Mouse (Mus musculus) ovary, postnatal 10 days (tissue): ENCODE measurements around the gene Angptl8.
"Not testable (repeated sequence)": the region's sequence is repeated elsewhere in the genome, so short reads cannot be mapped to it uniquely, and the experiment has no call there.

Experiments
- DNase-seq: peaks from one replicate; pipeline ENCODE4 v3.0.0; 2022; ENCODE audit warnings: low spot score

Gene Angptl8

GRCm38 (mm10) chr9:21849691-21850677 lies 14.7 kb downstream of the Angptl8 start:
- no peak for DNase-seq

GRCm38 (mm10) chr9:21851084-21851483 lies 15.8 kb downstream of the Angptl8 start:
- DNase-seq, result no peak

GRCm38 (mm10) chr9:21852128-21853091 lies 17.1 kb downstream of the Angptl8 start, which contains the start of gene Dock6:
Gene Dock6, minus strand, starts transcription at chr9:21852635.
- peak; percentile 74 for DNase-seq

- DNase-seq, result no peak
These were observed 18.7 kb downstream of the Angptl8 start for GRCm38 (mm10) chr9:21853961-21854360.

- no peak for DNase-seq
These were observed 19.6 kb downstream of the Angptl8 start for GRCm38 (mm10) chr9:21854894-21855293.

DNA sequence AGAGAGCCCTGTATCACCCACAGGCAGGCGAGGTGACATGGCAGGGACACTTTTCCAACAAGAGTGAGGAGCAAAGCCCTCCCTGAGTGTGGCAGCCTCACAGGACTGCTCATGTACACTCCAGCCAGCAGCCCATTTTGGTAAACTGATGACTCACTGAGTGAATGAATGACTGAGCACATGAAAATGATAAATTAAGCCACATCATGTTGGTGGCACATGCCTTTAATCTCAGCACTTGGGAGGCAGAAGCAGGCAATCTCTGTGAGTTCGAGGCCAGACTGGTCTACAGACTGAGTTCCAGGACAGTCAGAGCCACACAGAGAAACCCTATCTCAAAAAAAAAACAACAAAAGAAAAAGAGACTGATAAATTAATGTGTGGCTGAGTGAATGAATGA lies 22.2 kb downstream of the Angptl8 start:
- DNase-seq, result no peak

- DNase-seq, result no peak
These were observed 22.8 kb downstream of the Angptl8 start for GRCm38 (mm10) chr9:21858084-21858483.

DNA sequence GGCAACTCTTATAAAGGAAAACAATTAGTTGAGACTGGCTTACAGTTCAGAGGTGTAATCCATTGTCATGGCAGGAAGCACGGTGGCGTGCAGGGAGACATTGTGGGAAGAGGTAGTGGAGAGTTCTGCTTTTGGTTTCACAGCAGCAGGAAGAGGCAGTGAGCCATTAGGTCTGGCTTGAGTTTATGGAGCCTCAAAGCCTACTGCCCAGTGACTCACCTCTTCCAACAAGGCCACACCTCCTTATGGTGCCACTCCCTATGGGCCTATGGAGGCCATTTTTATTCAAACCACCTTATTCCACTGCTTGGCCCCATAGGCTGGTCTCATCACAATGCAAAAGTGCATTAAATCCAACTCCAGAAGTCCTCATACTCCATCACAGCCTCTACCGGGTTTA lies 24.3 kb downstream of the Angptl8 start:
- DNase-seq, result no peak

DNA sequence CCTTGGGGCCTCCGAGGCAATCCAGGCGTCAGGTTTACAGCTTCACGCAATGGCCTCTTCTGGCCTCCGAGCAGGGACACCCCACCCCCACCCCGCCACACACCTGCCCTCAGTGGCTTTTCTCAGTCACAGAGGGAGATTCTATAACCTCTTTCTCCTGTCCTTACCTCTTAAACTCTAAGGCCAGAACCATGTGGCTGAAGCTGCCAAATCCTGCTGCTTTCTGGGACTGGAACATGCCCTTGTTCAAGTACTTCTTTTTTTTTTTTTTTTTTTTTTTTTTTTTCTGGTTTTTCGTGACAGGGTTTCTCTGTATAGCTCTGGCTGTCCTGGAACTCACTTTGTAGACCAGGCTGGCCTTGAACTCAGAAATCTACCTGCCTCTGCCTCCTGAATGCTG lies 25.0 kb downstream of the Angptl8 start:
- DNase-seq, result not testable (repeated sequence)

GRCm38 (mm10) chr9:21862181-21862580 lies 26.9 kb downstream of the Angptl8 start:
- DNase-seq, result no peak

- DNase-seq, result no peak
These were observed 30.5 kb downstream of the Angptl8 start for GRCm38 (mm10) chr9:21865673-21866398.

- no peak for DNase-seq
These were observed 31.3 kb downstream of the Angptl8 start for GRCm38 (mm10) chr9:21866641-21867040.

DNA sequence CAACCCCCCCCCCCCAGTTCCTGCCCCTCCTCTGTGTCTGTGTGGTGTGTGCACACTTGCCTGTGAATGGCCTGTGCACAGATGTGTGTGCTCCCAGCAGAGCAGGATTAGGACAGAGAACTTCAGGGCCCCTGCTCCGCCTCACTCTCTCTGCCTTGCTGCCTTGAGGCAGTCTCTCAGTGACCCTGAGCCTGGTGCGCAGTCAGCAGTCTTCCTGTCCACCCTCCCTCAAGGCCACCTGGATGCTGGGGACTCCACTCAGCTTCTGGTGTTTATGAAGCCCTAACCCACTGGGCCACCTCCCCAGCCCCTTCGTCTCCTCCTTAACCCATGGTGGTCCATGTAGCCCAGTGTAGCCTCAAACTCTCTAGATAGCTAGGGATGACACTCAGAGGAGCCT lies 32.4 kb downstream of the Angptl8 start:
- no peak for DNase-seq

- not testable (repeated sequence) for DNase-seq
These were observed 34.0 kb downstream of the Angptl8 start for GRCm38 (mm10) chr9:21869290-21869689.

DNA sequence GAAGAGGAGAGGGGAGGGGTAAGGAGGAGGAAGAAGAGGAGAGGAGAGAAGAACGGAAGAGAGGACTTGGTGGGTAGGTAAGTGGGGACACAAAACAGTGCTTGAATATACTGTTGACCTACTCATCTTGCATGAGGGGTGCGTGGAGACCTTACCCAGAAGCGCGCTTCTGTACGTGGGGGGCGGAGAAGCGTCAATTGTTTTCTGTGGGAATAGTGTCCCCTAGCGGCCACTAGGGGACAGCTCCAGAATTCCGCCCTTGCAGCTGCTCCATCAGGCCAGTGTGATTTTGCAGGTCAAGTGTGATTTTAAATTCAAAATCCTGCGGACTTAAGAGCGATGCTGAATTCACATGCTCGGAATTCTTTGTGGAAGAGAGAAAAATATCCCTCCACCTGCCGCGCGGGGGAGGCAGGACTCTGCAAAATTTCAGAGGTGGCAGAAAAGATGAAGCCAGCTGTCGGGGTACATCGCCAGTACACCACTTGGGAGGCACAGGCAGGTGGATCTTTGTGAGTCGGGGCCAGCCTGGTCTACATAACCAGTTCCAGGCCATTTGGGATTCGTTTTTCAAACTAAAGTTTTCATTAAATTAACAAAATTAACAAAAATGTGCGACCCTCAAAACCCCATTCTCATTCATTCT lies 35.7 kb downstream of the Angptl8 start:
- DNase-seq, result no peak

DNA sequence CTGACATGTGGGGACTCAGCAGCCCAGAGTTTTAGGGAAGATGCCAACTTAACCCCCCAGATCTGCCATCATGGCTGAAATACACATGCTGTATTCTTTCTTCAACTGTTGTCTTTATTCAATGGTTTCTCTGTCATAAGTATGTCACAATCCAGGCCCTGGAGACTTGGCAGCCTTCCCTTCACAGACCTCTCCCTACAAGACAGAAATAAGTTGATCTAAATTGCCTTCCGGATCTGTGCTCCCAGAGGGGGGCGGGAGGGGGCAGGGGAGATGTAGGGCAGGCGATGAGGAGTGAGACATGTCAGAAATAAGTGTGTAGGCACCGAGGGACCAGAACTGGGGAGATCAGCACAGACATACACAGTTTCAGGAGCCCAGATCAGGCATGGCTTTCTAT lies 36.9 kb downstream of the Angptl8 start:
- DNase-seq, result no peak

DNA sequence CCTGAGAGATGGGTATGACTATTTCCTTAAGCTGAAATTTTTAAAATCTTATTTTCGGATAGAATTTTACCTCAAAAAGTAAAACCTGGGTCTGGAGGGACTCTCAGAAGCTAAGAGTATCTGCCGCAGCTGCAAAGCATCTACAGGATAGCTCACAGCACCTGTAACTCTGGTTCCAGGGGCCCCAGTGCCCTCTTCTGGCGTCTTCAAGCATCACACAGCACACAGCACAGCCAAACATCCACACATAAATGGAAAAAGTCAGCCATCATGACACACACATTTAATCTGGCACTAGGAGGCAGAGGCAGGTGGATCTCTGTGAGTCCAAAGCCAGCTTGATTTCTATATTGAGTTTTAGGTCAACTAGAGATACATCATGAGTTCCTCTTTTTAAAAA lies 41.3 kb downstream of the Angptl8 start:
- DNase-seq, result no peak
